Mouse (Mus musculus): ENCODE results near the gene Ofd1. TPM values are rescaled to one million over a fixed set of nuclear protein-coding genes. Genes with fewer than 3 reads are reported as not detected.
A peak's percentile ranks its signal among the peaks of the same experiment; 100 is the strongest.

Ofd1 gene
- polyA plus RNA-seq (2012; rRNA removed) = 1.9 and 2.1 TPM in 2 replicates

GRCm38 (mm10) chrX:166440616-166441063, at the start of gene Ofd1:
Gene Ofd1, minus strand, starts transcription at chrX:166440704.
- TF ChIP-seq POLR2A (IDR thresholded peaks at IDR 0.05; ENCODE audit: control insufficient read depth, extremely low read depth, insufficient read depth, low read length, poor library complexity) = peak; percentile 88
- TF ChIP-seq CTCF (IDR thresholded peaks at IDR 0.05; ENCODE audit: borderline replicate concordance, control insufficient read depth, extremely low read depth, insufficient read depth, low read length, poor library complexity) = no peak
- 2% methylated on average over 44 of the region's 44 CpGs for WGBS
- Histone ChIP-seq H3K4me3 (ENCODE audit: control insufficient read depth, insufficient read depth, low read length) (peak within 1 kb of the TSS; percentile 80), H3K27ac (ENCODE audit: control insufficient read depth, insufficient read depth, low read length) (no peak within 1 kb of the TSS), H3K4me1 (replicated peaks; ENCODE audit: control insufficient read depth, insufficient read depth, low read length) (no peaks in the 10 kb centered on the region), H3K36me3 (ENCODE audit: control insufficient read depth, insufficient read depth, low read length) (no peaks in the 10 kb centered on the region), H3K27me3 (ENCODE audit: control insufficient read depth, insufficient read depth, low read length) (no peaks in the 10 kb centered on the region)
- DNase-seq = peak; percentile 84

DNA sequence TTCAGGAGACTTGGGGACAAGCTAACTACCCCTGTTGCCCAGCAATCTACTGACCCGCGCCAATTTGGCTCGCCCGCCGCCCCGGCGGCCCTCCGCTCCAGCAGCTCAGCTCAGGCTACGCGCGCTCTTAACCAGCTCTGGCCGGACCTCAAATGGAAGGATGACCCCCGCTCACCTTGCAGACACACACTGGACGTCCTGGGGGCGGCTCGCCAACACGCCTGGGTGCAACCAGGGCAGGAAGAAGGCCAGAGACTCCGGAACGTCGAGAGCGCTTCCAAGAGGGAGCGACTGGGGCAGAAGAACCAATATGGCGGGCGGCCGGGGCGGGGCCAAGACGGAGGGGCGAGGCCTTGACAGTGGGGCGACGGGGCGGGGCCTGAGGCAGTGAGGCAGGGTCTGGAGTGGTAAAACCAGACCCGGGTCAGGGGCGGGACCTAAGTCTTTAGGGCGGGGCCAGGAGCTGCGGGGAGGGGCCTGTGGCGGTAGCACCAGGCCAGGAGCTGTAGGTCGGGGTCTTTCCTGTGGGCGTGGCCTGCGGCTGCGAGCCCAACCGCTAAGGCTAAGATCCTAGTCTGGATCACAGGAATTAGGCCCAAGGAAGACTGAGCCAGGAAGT, 39.0 kb upstream of the Ofd1 start, which contains the start of gene Rab9:
Rab9 (minus strand) TSS at position 503 of the 619 bp plus-strand sequence.
- 2% methylated on average over 32 of the region's 41 CpGs for WGBS

GRCm38 (mm10) chrX:166478631-166479364, 38.3 kb upstream of the Ofd1 start:
- TF ChIP-seq CTCF (IDR thresholded peaks at IDR 0.05; ENCODE audit: borderline replicate concordance, control insufficient read depth, extremely low read depth, insufficient read depth, low read length, poor library complexity) (no peak), POLR2A (IDR thresholded peaks at IDR 0.05; ENCODE audit: control insufficient read depth, extremely low read depth, insufficient read depth, low read length, poor library complexity) (no peak)
- H3K36me3 ChIP-seq (ENCODE audit: control insufficient read depth, insufficient read depth, low read length) = no peaks in the 10 kb centered on the region
- under 1% methylated on average over 28 of the region's 28 CpGs for WGBS
- H3K27ac ChIP-seq (ENCODE audit: control insufficient read depth, insufficient read depth, low read length) = no peak overlapping the region
- H3K27me3 ChIP-seq (ENCODE audit: control insufficient read depth, insufficient read depth, low read length) = no peaks in the 10 kb centered on the region
- peak overlapping the region; percentile 99 for H3K4me3 ChIP-seq (ENCODE audit: control insufficient read depth, insufficient read depth, low read length)
- no peak for DNase-seq
- H3K4me1 ChIP-seq (replicated peaks; ENCODE audit: control insufficient read depth, insufficient read depth, low read length) = peaks cover 2% of the 10 kb centered on the region; the same call in 1 of the 2 replicates

More for the DNA sequence above, 39.0 kb upstream of the Ofd1 start, which contains the start of gene Rab9:
- no peaks in the 10 kb centered on the region for H3K36me3 ChIP-seq (ENCODE audit: control insufficient read depth, insufficient read depth, low read length)
- H3K4me3 ChIP-seq (ENCODE audit: control insufficient read depth, insufficient read depth, low read length) = peak within 1 kb of the TSS; percentile 99
- H3K27me3 ChIP-seq (ENCODE audit: control insufficient read depth, insufficient read depth, low read length) = no peaks in the 10 kb centered on the region
- H3K27ac ChIP-seq (ENCODE audit: control insufficient read depth, insufficient read depth, low read length) = no peak within 1 kb of the TSS
- DNase-seq = peak; percentile 95
- H3K4me1 ChIP-seq (replicated peaks; ENCODE audit: control insufficient read depth, insufficient read depth, low read length) = peaks cover 2% of the 10 kb centered on the region; the same call in 1 of the 2 replicates
- TF ChIP-seq CTCF (IDR thresholded peaks at IDR 0.05; ENCODE audit: borderline replicate concordance, control insufficient read depth, extremely low read depth, insufficient read depth, low read length, poor library complexity) (no peak), POLR2A (IDR thresholded peaks at IDR 0.05; ENCODE audit: control insufficient read depth, extremely low read depth, insufficient read depth, low read length, poor library complexity) (no peak)

DNA sequence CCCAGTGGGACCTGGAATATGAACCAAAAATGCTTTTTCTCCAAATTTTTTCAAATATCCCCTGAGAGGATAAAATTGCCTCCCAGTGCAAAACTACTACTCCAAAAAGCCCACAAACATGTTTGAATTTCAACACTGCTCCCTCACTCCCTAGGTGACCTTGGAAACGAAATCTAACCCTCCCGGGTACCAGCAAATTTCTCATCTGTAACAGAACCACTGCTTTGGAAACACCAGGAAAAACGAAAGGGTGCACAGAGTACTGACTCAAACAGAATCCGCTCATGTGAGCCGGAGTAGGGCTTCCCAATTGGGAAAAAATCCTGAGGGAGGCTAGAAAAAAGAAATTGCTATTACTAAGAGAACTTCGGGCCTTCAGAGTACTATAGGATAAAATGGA, 36.9 kb upstream of the Ofd1 start:
- no peak overlapping the region for H3K27ac ChIP-seq (ENCODE audit: control insufficient read depth, insufficient read depth, low read length)
- no peaks in the 10 kb centered on the region for H3K27me3 ChIP-seq (ENCODE audit: control insufficient read depth, insufficient read depth, low read length)
- no peaks in the 10 kb centered on the region for H3K36me3 ChIP-seq (ENCODE audit: control insufficient read depth, insufficient read depth, low read length)
- 90% methylated on average over 6 of the region's 6 CpGs for WGBS
- H3K4me1 ChIP-seq (replicated peaks; ENCODE audit: control insufficient read depth, insufficient read depth, low read length) = peaks cover 2% of the 10 kb centered on the region; the same call in 1 of the 2 replicates
- DNase-seq = no peak
- H3K4me3 ChIP-seq (ENCODE audit: control insufficient read depth, insufficient read depth, low read length) = no peak overlapping the region
- TF ChIP-seq POLR2A (IDR thresholded peaks at IDR 0.05; ENCODE audit: control insufficient read depth, extremely low read depth, insufficient read depth, low read length, poor library complexity) = no peak
- no peak for TF ChIP-seq CTCF (IDR thresholded peaks at IDR 0.05; ENCODE audit: borderline replicate concordance, control insufficient read depth, extremely low read depth, insufficient read depth, low read length, poor library complexity)

DNA sequence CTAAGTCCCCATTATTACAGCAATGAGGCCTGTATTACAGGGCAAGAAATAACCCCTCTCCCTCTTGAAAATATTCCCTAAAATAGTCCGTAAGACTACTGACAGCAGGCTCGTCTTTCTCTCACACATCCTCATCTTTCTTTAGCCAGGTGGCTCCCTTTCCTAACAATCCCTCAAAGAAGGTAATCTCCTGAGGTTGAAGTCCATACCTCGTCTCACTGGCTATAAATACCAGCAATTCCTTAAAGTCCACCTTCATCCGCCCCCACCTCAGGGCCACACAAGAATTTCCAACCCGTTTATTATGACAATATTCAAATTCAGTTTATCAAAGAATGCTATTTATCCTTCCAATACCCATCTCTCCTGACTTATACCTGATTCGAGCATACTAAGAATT, 32.1 kb upstream of the Ofd1 start:
- Histone ChIP-seq H3K27ac (ENCODE audit: control insufficient read depth, insufficient read depth, low read length) (no peak overlapping the region), H3K36me3 (ENCODE audit: control insufficient read depth, insufficient read depth, low read length) (no peaks in the 10 kb centered on the region), H3K4me3 (ENCODE audit: control insufficient read depth, insufficient read depth, low read length) (no peak overlapping the region), H3K4me1 (replicated peaks; ENCODE audit: control insufficient read depth, insufficient read depth, low read length) (peaks cover 12% of the 10 kb centered on the region), H3K27me3 (ENCODE audit: control insufficient read depth, insufficient read depth, low read length) (no peaks in the 10 kb centered on the region)
- TF ChIP-seq CTCF (IDR thresholded peaks at IDR 0.05; ENCODE audit: borderline replicate concordance, control insufficient read depth, extremely low read depth, insufficient read depth, low read length, poor library complexity) (no peak), POLR2A (IDR thresholded peaks at IDR 0.05; ENCODE audit: control insufficient read depth, extremely low read depth, insufficient read depth, low read length, poor library complexity) (no peak)
- WGBS = 95% methylated on average over 6 of the region's 6 CpGs
- DNase-seq = no peak

DNA sequence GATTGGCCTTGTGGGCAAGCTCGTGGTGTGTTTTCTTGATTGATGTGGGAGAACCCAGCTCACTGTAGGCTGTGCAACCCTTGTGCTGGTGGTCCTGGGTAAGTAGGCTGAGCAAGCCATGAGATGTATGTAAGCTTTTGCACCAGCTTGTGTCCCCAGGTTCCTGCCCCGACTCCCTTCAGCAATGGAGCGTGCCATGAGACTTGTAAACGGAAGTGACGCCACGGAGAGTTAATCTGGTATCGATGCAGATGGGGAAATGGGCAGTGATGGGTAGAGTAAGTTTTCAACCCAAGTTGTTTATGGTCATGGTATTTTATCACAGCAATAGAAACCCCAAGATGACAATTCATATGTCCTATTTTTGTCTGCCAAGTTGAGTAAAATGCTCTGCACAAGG, 27.8 kb upstream of the Ofd1 start:
- TF ChIP-seq POLR2A (IDR thresholded peaks at IDR 0.05; ENCODE audit: control insufficient read depth, extremely low read depth, insufficient read depth, low read length, poor library complexity) (no peak), CTCF (IDR thresholded peaks at IDR 0.05; ENCODE audit: borderline replicate concordance, control insufficient read depth, extremely low read depth, insufficient read depth, low read length, poor library complexity) (no peak)
- Histone ChIP-seq H3K4me3 (ENCODE audit: control insufficient read depth, insufficient read depth, low read length) (no peak overlapping the region), H3K27me3 (ENCODE audit: control insufficient read depth, insufficient read depth, low read length) (no peaks in the 10 kb centered on the region), H3K4me1 (replicated peaks; ENCODE audit: control insufficient read depth, insufficient read depth, low read length) (peaks cover 10% of the 10 kb centered on the region), H3K27ac (ENCODE audit: control insufficient read depth, insufficient read depth, low read length) (no peak overlapping the region), H3K36me3 (ENCODE audit: control insufficient read depth, insufficient read depth, low read length) (no peaks in the 10 kb centered on the region)
- 74% methylated on average over 7 of the region's 7 CpGs for WGBS
- DNase-seq = no peak

Measured in thymus, adult 2 months (tissue).